Mouse (Mus musculus): Measurements from ENCODE around the gene Olfr788. TPM values are rescaled to one million over a fixed set of nuclear protein-coding genes. Genes with fewer than 3 reads are reported as not detected.

Gene Olfr788
- not detected in 2 replicates for polyA plus RNA-seq (2012)

DNA sequence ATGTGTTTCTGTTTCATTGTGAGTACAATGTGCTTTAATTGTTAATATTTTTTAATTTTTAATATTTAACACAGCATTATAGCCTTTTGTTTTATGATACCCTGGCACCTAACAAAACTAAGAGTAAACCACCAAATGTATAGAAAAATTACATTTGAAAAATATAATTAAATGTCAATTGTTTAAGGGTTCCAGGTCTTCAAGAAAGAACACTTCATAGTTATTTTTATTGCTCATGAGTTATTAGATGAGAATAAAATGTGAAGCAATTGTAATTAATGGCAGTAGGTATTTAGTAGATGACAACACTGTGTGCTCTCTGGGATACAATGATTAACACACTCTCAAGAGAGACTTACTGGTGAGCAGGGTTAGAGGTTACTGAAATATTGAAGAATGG lies at the start of gene Olfr788:
Gene Olfr788, plus strand, starts transcription at position 301 of the 400 bp plus-strand sequence.

GRCm38 (mm10) chr10:129427006-129427405 lies 43.8 kb upstream of the Olfr788 start, which contains the start of gene Olfr786:
Olfr786 (plus strand) TSS chr10:129427306.

GRCm38 (mm10) chr10:129461562-129461961 lies 9.2 kb upstream of the Olfr788 start, which contains the start of gene Olfr787:
Olfr787 (plus strand) TSS chr10:129461862.

GRCm38 (mm10) chr10:129484452-129484851 lies 13.7 kb downstream of the Olfr788 start, which contains the start of gene Olfr789:
Olfr789 (plus strand) TSS chr10:129484752.

GRCm38 (mm10) chr10:129498192-129498591 lies 27.4 kb downstream of the Olfr788 start, which contains the start of gene Olfr790:
Olfr790 (plus strand) TSS chr10:129498492.

GRCm38 (mm10) chr10:129521492-129521891 lies 50.7 kb downstream of the Olfr788 start, which contains the start of gene Olfr791:
Olfr791 (plus strand) TSS chr10:129521792.

Other genes with a start within 250 kb of the Olfr788 start
- gene Olfr774, start 234.8 kb upstream of the Olfr788 start, polyA plus RNA-seq (2012), result not detected in 2 replicates
- not detected in 2 replicates for gene Olfr775, start 222.6 kb upstream of the Olfr788 start, polyA plus RNA-seq (2012)
- not detected in 2 replicates for gene Olfr776, start 211.9 kb upstream of the Olfr788 start, polyA plus RNA-seq (2012)
- not detected in 2 replicates for gene Olfr777, start 199.5 kb upstream of the Olfr788 start, polyA plus RNA-seq (2012)
- not detected in 2 replicates for gene Olfr780, start 152.9 kb upstream of the Olfr788 start, polyA plus RNA-seq (2012)
- gene Olfr781, start 142.1 kb upstream of the Olfr788 start, polyA plus RNA-seq (2012), result not detected in 2 replicates
- gene Olfr782, start 122.1 kb upstream of the Olfr788 start, polyA plus RNA-seq (2012), result 0.04 TPM in 1 of 2 replicates, not detected in the other
- gene Olfr784, start 86.9 kb upstream of the Olfr788 start, polyA plus RNA-seq (2012), result not detected in 2 replicates
- not detected in 2 replicates for gene Olfr785, start 65.6 kb upstream of the Olfr788 start, polyA plus RNA-seq (2012)
- not detected in 2 replicates for gene Olfr786, start 43.7 kb upstream of the Olfr788 start, polyA plus RNA-seq (2012)
- gene Olfr787, start 9.1 kb upstream of the Olfr788 start, polyA plus RNA-seq (2012), result not detected in 2 replicates
- gene Olfr789, start 13.8 kb downstream of the Olfr788 start, polyA plus RNA-seq (2012), result not detected in 2 replicates
- not detected in 2 replicates for gene Olfr790, start 27.5 kb downstream of the Olfr788 start, polyA plus RNA-seq (2012)
- gene Olfr791, start 50.8 kb downstream of the Olfr788 start, polyA plus RNA-seq (2012), result not detected in 2 replicates
- not detected in 2 replicates for gene Olfr792, start 68.2 kb downstream of the Olfr788 start, polyA plus RNA-seq (2012)
- gene Olfr794, start 96.7 kb downstream of the Olfr788 start, polyA plus RNA-seq (2012), result not detected in 2 replicates
- not detected in 2 replicates for gene Olfr796, start 141.6 kb downstream of the Olfr788 start, polyA plus RNA-seq (2012)
- not detected in 2 replicates for gene Olfr798, start 156.9 kb downstream of the Olfr788 start, polyA plus RNA-seq (2012)
- not detected in 2 replicates for gene Olfr799, start 166.5 kb downstream of the Olfr788 start, polyA plus RNA-seq (2012)
- gene Olfr800, start 186.7 kb downstream of the Olfr788 start, polyA plus RNA-seq (2012), result not detected in 2 replicates
- gene Olfr801, start 202.9 kb downstream of the Olfr788 start, polyA plus RNA-seq (2012), result not detected in 2 replicates
- not detected in 2 replicates for gene Olfr802, start 217.2 kb downstream of the Olfr788 start, polyA plus RNA-seq (2012)
- gene Olfr803, start 223.3 kb downstream of the Olfr788 start, polyA plus RNA-seq (2012), result not detected in 2 replicates
- not detected in 2 replicates for gene Olfr804, start 232.2 kb downstream of the Olfr788 start, polyA plus RNA-seq (2012)

All from megakaryocyte-erythroid progenitor cell, adult 5 weeks (primary cell).